Mouse (Mus musculus) ES-E14 (cell line): Measurements from ENCODE around the gene S100a2.

Experiments
- CHD2 ChIP-seq: IDR thresholded peaks from 2 replicates; pipeline ENCODE4 v1.6.1; 2014; ENCODE audit warnings: mild to moderate bottlenecking, low read depth, low read length, inconsistent platforms
- ZNF384 ChIP-seq: IDR thresholded peaks from 2 replicates; pipeline ENCODE4 v1.6.1; 2012; ENCODE audit warnings: low read depth, low read length, inconsistent platforms

- TF ChIP-seq ZNF384 (no peak), CHD2 (no peak)
Measured at GRCm38 (mm10) chr3:90615911-90616310, 25.9 kb downstream of the S100a2 start.
